Mouse (Mus musculus) lung, postnatal 10 days (tissue): ENCODE measurements around the gene Ube2d1.

Experiments
- DNase-seq: peaks from one replicate; pipeline ENCODE4 v3.0.0; 2021

Gene Ube2d1

DNA sequence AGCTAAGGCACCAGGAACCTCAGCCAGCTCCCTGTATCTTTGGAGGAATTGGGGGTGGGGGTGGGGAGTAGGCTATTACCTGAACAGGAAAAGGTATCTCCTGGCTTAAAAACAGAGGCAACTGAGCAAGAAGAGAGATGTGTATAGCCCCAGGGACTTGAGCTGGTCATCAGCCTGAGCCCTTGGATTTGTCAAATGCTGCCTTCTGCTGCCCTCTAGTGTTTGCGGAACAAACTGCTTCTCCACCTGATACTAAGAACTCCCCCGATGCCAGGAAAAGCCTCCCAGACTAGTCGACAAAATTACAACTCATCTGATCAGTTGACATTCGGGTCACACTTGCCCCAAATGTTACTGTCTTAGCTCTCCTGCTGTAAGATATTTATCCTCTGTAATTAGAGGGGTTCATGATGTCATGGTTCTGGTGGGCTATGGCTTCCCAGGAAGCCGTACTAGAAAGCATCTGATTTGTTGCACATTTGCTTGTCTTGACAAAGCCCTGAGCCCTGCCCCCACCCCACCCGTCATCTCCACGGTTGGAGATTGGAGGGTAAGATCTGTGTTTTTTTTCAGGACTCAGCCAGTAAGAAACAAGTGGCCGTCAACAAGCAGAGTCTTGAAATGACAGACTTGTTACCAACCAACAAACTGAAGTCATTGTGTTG lies 66.7 kb downstream of the Ube2d1 start:
- DNase-seq, result peak; percentile 88

DNA sequence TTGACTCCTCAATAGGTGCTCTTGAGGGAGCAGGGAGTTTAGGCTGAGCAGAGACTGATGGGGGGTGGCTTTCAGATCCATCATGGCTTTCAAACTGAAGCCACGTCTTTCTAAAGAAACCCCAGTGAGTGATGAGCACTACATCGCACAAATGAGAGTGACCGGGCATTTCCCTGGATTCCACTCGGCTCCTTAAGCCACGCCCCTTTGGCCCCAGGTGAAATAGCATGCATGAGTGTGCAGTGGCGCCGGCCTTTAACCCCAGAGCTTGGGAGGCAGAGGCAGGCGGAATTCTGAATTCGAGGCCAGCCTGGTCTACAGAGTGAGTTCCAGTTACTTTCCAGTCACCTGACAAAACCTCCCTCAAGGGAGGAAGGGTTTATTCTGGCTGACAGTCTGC lies 69.1 kb downstream of the Ube2d1 start:
- no peak for DNase-seq
